Mouse (Mus musculus): ENCODE data around the gene Gucy2c.

- TF ChIP-seq UBTF (IDR thresholded peaks at IDR 0.05; ENCODE audit: borderline replicate concordance, insufficient read depth, low read depth, low read length), result no peak
- TF ChIP-seq USF2 (IDR thresholded peaks at IDR 0.05; ENCODE audit: borderline replicate concordance in 1 of 2, insufficient read depth in 1 of 2, low read depth in 1 of 2, low read length in 2 of 2), result no peak
- no peak for TF ChIP-seq CTCF (IDR thresholded peaks at IDR 0.05 in 2 of 3, conservative IDR thresholded peaks at IDR 0.05 in 1 of 3; ENCODE audit: control insufficient read depth in 1 of 3, insufficient read depth in 1 of 3, low read depth in 2 of 3, low read length in 3 of 3, poor library complexity in 1 of 3, severe bottlenecking in 1 of 3)
- TF ChIP-seq EP300 (IDR thresholded peaks at IDR 0.05; ENCODE audit: low read depth in 1 of 2, low read length in 2 of 2), result no peak
- TF ChIP-seq ZKSCAN1 (IDR thresholded peaks at IDR 0.05; ENCODE audit: low read depth, low read length), result no peak
- TF ChIP-seq USF1 (IDR thresholded peaks at IDR 0.05; ENCODE audit: low read depth, low read length), result no peak
- TF ChIP-seq POLR2A (IDR thresholded peaks at IDR 0.05; ENCODE audit: control insufficient read depth in 1 of 2, insufficient read depth in 1 of 2, low read depth in 1 of 2, low read length in 2 of 2, poor library complexity in 1 of 2), result no peak
These were observed 13.5 kb upstream of the Gucy2c start for GRCm38 (mm10) chr6:136795110-136795509.

Measured in MEL (cell line).